Mouse (Mus musculus) CH12.LX (cell line): ENCODE measurements at regions not wholly inside any gene's neighbourhood (a gene's known extent, or its start where the extent isn't known, plus 50 kb on each side); places are given as distances from the start of the nearest gene placed in this dataset.

Experiments
- DNase-seq: peaks from one replicate; pipeline ENCODE4 v3.0.0-alpha.2; 2013; ENCODE audit errors: extremely low read depth
- H3K27ac ChIP-seq: 2 replicates; pipeline ENCODE4 v1.5.1; 2012; ENCODE audit warnings: low read depth, mild to moderate bottlenecking, control low read depth, moderate library complexity; ENCODE audit not compliant: insufficient read depth
- H3K27me3 ChIP-seq: replicated peaks from 2 replicates; pipeline ENCODE3; 2012; ENCODE audit warnings: inconsistent platforms
- H3K36me3 ChIP-seq, 2 experiments: replicated peaks in 1 of 2; 2 replicates each; pipeline versions ENCODE3 to v1.6.1; 2012; ENCODE audit warnings: inconsistent platforms in 1 of 2, low read length in 1 of 2, mild to moderate bottlenecking in 1 of 2, mixed read lengths in 1 of 2, moderate library complexity in 1 of 2; ENCODE audit not compliant: control insufficient read depth in 1 of 2, insufficient read depth in 1 of 2
- H3K4me1 ChIP-seq, 2 experiments: 2 replicates each; pipeline ENCODE4 v1.6.1; 2012; ENCODE audit warnings: inconsistent platforms in 1 of 2, moderate library complexity in 1 of 2; ENCODE audit not compliant: insufficient read depth in 2 of 2, control insufficient read depth in 1 of 2
- H3K4me2 ChIP-seq: 2 replicates; pipeline ENCODE4 v1.6.1; 2012; ENCODE audit warnings: low read depth, mild to moderate bottlenecking, control low read depth; ENCODE audit not compliant: poor library complexity, insufficient read depth, severe bottlenecking
- H3K4me3 ChIP-seq, 3 experiments: fragments of 150-350 bp in 1 of 3; sonication (generic) in 1 of 3; replicated peaks in 1 of 3; 2 replicates each; pipeline versions ENCODE3 to v1.5.1; 2011 to 2012; ENCODE audit warnings: low read depth in 2 of 3, low read length in 2 of 3, mild to moderate bottlenecking in 2 of 3, moderate library complexity in 2 of 3, control low read depth in 1 of 3, improper control_type of control experiment in 1 of 3, inconsistent platforms in 1 of 3, mixed read lengths in 1 of 3; ENCODE audit not compliant: poor library complexity in 1 of 3
- H3K79me2 ChIP-seq: replicated peaks from 2 replicates; pipeline ENCODE4 v1.6.1; 2012; ENCODE audit warnings: mild to moderate bottlenecking, moderate library complexity; ENCODE audit not compliant: control insufficient read depth, poor library complexity, insufficient read depth, severe bottlenecking; ENCODE audit errors: extremely low read depth
- H3K9ac ChIP-seq: 2 replicates; pipeline ENCODE4 v1.6.1; 2012; ENCODE audit warnings: low read depth, mild to moderate bottlenecking, control low read depth, moderate library complexity; ENCODE audit not compliant: insufficient read depth
- H3K9me3 ChIP-seq: replicated peaks from 2 replicates; pipeline ENCODE3; 2012; ENCODE audit warnings: low read length, inconsistent platforms, mixed read lengths
- BHLHE40 ChIP-seq: IDR thresholded peaks from 2 replicates; pipeline ENCODE4 v1.6.1; 2011; ENCODE audit warnings: mild to moderate bottlenecking, low read depth, low read length, improper control_type of control experiment
- E2F4 ChIP-seq: IDR thresholded peaks from 2 replicates; pipeline ENCODE4 v1.6.1; 2011; ENCODE audit warnings: low read depth, low read length, improper control_type of control experiment; ENCODE audit not compliant: insufficient replicate concordance
- IRF4 ChIP-seq: IDR thresholded peaks from 2 replicates; pipeline ENCODE4 v1.6.1; 2014; ENCODE audit warnings: low read depth, mild to moderate bottlenecking, inconsistent platforms, low read length, improper control_type of control experiment
- JUN ChIP-seq: IDR thresholded peaks from 2 replicates; pipeline ENCODE4 v1.6.1; 2011; ENCODE audit warnings: low read depth, mild to moderate bottlenecking, low read length, improper control_type of control experiment, moderate library complexity; ENCODE audit not compliant: insufficient read depth
- JUND ChIP-seq: conservative IDR thresholded peaks from 2 replicates; pipeline ENCODE4 v1.6.1; 2011; ENCODE audit warnings: low read depth, low read length, improper control_type of control experiment
- KAT2A ChIP-seq: IDR thresholded peaks from 2 replicates; pipeline ENCODE4 v1.6.1; 2012; ENCODE audit warnings: low read length, improper control_type of control experiment, inconsistent platforms; ENCODE audit not compliant: insufficient replicate concordance
- MAFK ChIP-seq: IDR thresholded peaks from 2 replicates; pipeline ENCODE4 v1.6.1; 2011; ENCODE audit warnings: low read length, improper control_type of control experiment; ENCODE audit not compliant: insufficient replicate concordance
- MAZ ChIP-seq: IDR thresholded peaks from 2 replicates; pipeline ENCODE4 v1.6.1; 2012; ENCODE audit warnings: low read depth, mild to moderate bottlenecking, inconsistent platforms, low read length, improper control_type of control experiment, moderate library complexity
- MEF2A ChIP-seq: IDR thresholded peaks from 2 replicates; pipeline ENCODE4 v1.6.1; 2014; ENCODE audit warnings: low read depth, mild to moderate bottlenecking, inconsistent platforms, low read length, improper control_type of control experiment, borderline replicate concordance
- MYC ChIP-seq: IDR thresholded peaks from 2 replicates; pipeline ENCODE4 v1.6.1; 2011; ENCODE audit warnings: low read depth, mild to moderate bottlenecking, improper control_type of control experiment, low read length
- NELFE ChIP-seq: IDR thresholded peaks from 2 replicates; pipeline ENCODE4 v1.6.1; 2011; ENCODE audit warnings: low read depth, low read length, improper control_type of control experiment
- SIN3A ChIP-seq: IDR thresholded peaks from 2 replicates; pipeline ENCODE4 v1.6.1; 2012; ENCODE audit warnings: low read length, improper control_type of control experiment, inconsistent platforms
- TBP ChIP-seq: conservative IDR thresholded peaks from 2 replicates; pipeline ENCODE4 v1.6.1; 2011; ENCODE audit warnings: low read depth, low read length, improper control_type of control experiment
- USF1 ChIP-seq: IDR thresholded peaks from 2 replicates; pipeline ENCODE4 v1.6.1; 2014; ENCODE audit warnings: low read depth, mild to moderate bottlenecking, inconsistent platforms, low read length, improper control_type of control experiment
- USF2 ChIP-seq: conservative IDR thresholded peaks from 2 replicates; pipeline ENCODE4 v1.6.1; 2011; ENCODE audit warnings: low read depth, low read length, improper control_type of control experiment
- ZNF384 ChIP-seq: IDR thresholded peaks from 2 replicates; pipeline ENCODE4 v1.6.1; 2012; ENCODE audit warnings: low read depth, low read length, improper control_type of control experiment, inconsistent platforms
- dilution Hi-C: fragments of 300-500 bp; cut with MboI; formaldehyde crosslinking; loops from 2 replicates; pipeline ENCODE4 v1.14.3; 2020; ENCODE audit warnings: low sequenced_read_pairs; ENCODE audit not compliant: extremely low pct_unique_long_range_greater_than_20kb, extremely low pct_ligation_motif_present
- in situ Hi-C: fragments of 300-500 bp; cut with MboI; formaldehyde crosslinking; loops from 3 replicates; pipeline ENCODE4 v1.14.3; 2019; ENCODE audit warnings: low sequenced_read_pairs, low pct_ligation_motif_present, low pct_unique_long_range_greater_than_20kb, mixed read lengths

GRCm38 (mm10) chr14:98414201-98414600 lies 244.6 kb upstream of the Dach1 start:
- no peak for DNase-seq
- Histone ChIP-seq H3K79me2 (no peaks in the 10 kb centered on the region), H3K36me3 (no peaks in the 10 kb centered on the region), H3K9ac (no peak overlapping the region), H3K27ac (no peak overlapping the region), H3K9me3 (peaks cover 38% of the 10 kb centered on the region), H3K4me3 (no peak overlapping the region), H3K27me3 (no peaks in the 10 kb centered on the region), H3K4me2 (no peak overlapping the region), H3K4me1 (no peaks in the 10 kb centered on the region)
- dilution Hi-C loops: no loop called here
- no peak for TF ChIP-seq KAT2A
- in situ Hi-C loops: no loop called here

GRCm38 (mm10) chr14:98405936-98406635 lies 236.5 kb upstream of the Dach1 start:
- Histone ChIP-seq H3K4me1 (no peaks in the 10 kb centered on the region), H3K4me2 (no peak overlapping the region), H3K36me3 (no peaks in the 10 kb centered on the region), H3K4me3 (no peak overlapping the region), H3K27ac (no peak overlapping the region), H3K79me2 (no peaks in the 10 kb centered on the region), H3K27me3 (no peaks in the 10 kb centered on the region), H3K9ac (no peak overlapping the region), H3K9me3 (peaks cover 43% of the 10 kb centered on the region)
- DNase-seq: no peak
- in situ Hi-C loops (no loop called here), dilution Hi-C loops (no loop called here)
- no peak for TF ChIP-seq NELFE
- no peak for TF ChIP-seq MAZ
- no peak for TF ChIP-seq JUND
- TF ChIP-seq IRF4: no peak
- TF ChIP-seq MAFK: no peak
- no peak for TF ChIP-seq MYC
- no peak for TF ChIP-seq KAT2A
- no peak for TF ChIP-seq E2F4
- TF ChIP-seq BHLHE40: no peak
- TF ChIP-seq SIN3A: no peak
- TF ChIP-seq JUN: no peak
- TF ChIP-seq TBP: no peak
- no peak for TF ChIP-seq MEF2A
- TF ChIP-seq USF2: no peak
- TF ChIP-seq ZNF384: no peak
- TF ChIP-seq USF1: no peak
